Mouse (Mus musculus): ENCODE measurements around the gene Gm17657.
"Not testable (repeated sequence)": the region's sequence is repeated elsewhere in the genome, so short reads cannot be mapped to it uniquely, and the experiment has no call there.

Gene Gm17657

GRCm38 (mm10) chr17:29500243-29500740 is 49.1 kb downstream of the Gm17657 start:
- no peak for DNase-seq

GRCm38 (mm10) chr17:29499511-29499910 is 49.9 kb downstream of the Gm17657 start:
- no peak for DNase-seq

- DNase-seq: not testable (repeated sequence)
Observed at GRCm38 (mm10) chr17:29498952-29499351, 50.5 kb downstream of the Gm17657 start.

GRCm38 (mm10) chr17:29498028-29498427 is 51.4 kb downstream of the Gm17657 start:
- DNase-seq: no peak

- not testable (repeated sequence) for DNase-seq
Observed at GRCm38 (mm10) chr17:29497481-29497880, 52.0 kb downstream of the Gm17657 start.

GRCm38 (mm10) chr17:29497071-29497354 is 52.4 kb downstream of the Gm17657 start:
- DNase-seq: no peak

GRCm38 (mm10) chr17:29496211-29497070 is 53.0 kb downstream of the Gm17657 start:
- no peak for DNase-seq

- no peak for DNase-seq
Observed at GRCm38 (mm10) chr17:29494732-29495076, 54.7 kb downstream of the Gm17657 start.

- DNase-seq: no peak
Observed at GRCm38 (mm10) chr17:29494062-29494731, 55.2 kb downstream of the Gm17657 start.

GRCm38 (mm10) chr17:29493461-29493980 is 55.9 kb downstream of the Gm17657 start:
- no peak for DNase-seq

- DNase-seq: peak; percentile 50
Observed at GRCm38 (mm10) chr17:29492269-29493191, 56.9 kb downstream of the Gm17657 start.

GRCm38 (mm10) chr17:29491591-29492268 is 57.7 kb downstream of the Gm17657 start:
- peak; percentile 27 for DNase-seq

- no peak for DNase-seq
Observed at GRCm38 (mm10) chr17:29490713-29491581, 58.5 kb downstream of the Gm17657 start, which contains the start of gene Pim1. Pim1 (plus strand) TSS chr17:29490753.

- DNase-seq: peak; percentile 96
Observed at GRCm38 (mm10) chr17:29489971-29490712, 59.3 kb downstream of the Gm17657 start.

GRCm38 (mm10) chr17:29488978-29489970 is 60.2 kb downstream of the Gm17657 start:
- no peak for DNase-seq

GRCm38 (mm10) chr17:29488257-29488977 is 61.0 kb downstream of the Gm17657 start:
- no peak for DNase-seq

GRCm38 (mm10) chr17:29485336-29486233 is 63.9 kb downstream of the Gm17657 start:
- no peak for DNase-seq
